In the genomic region with DNA sequence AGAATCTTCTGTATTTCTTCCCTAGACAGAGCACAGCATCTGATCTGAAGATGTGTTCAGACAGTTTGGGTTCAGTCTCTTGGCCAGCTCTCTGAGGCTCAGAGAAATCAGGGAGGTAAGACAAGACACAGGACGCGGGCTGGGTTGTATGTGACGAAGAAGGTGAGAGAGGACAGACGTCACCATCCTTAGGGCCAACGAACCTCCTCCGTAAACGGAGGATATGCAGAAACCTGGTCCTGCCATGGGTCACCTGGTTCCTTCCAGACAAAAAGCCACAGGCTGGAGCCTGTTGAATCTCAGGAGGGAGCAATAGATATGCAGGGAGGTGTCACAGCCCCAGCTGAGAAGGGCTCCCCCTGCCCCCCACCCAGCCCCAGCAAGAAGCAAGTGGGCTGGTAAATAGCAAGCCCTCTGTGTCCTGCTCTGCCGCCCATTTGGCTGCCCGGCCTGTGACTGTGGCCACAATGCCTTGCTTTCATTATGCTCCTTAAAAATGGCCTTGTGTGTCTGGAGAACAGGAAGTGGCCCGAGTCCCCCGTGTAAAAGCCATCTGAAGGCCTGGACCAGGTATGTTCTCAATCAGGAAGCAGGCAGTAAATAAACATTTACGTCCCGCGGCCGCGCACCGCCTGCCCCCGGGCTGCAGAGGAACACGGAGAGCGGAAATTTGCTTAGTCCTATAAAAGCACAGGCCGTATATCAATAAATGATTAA, we compare ENCODE assay signal across 22 mouse cellular contexts. TPM values are rescaled to one million over a fixed set of nuclear protein-coding genes. Genes with fewer than 3 reads are reported as not detected.
DNase-seq lines count a peak whose midpoint lies in the region; ATAC-seq and TF ChIP-seq lines count a peak whose summit lies in the region.
"Had no signal": no experiment of that assay in that cellular context is flagged by ENCODE, and none has a peak within 500 bp of the region (broad histone marks: within the 10 kb centered on the region; RNA-seq: fewer than 3 reads in every experiment).

No protein-coding gene starts in this region.

- H3K9me3 ChIP-seq in forebrain, embryonic 10.5 days: no peaks in the 10 kb centered on the region
- H3K9me3 ChIP-seq in forebrain, embryonic 13.5 days (replicated peaks): no peaks in the 10 kb centered on the region
- no peaks in the 10 kb centered on the region for H3K9me3 ChIP-seq in intestine, embryonic 16.5 days (ENCODE audit: control insufficient read depth, low read length)
- H3K9me3 ChIP-seq in stomach, embryonic 16.5 days (replicated peaks; ENCODE audit: control insufficient read depth, low read length): no peaks in the 10 kb centered on the region
- H3K9me3 ChIP-seq in hindbrain, embryonic 12.5 days (replicated peaks): no peaks in the 10 kb centered on the region

- WGBS in forebrain, embryonic 10.5 days: 73% methylated on average over 21 of the region's 21 CpGs
- 86% methylated on average over 21 of the region's 21 CpGs for WGBS in forebrain, embryonic 13.5 days
- WGBS in intestine, embryonic 16.5 days: 36% methylated on average over 21 of the region's 21 CpGs
- WGBS in stomach, embryonic 16.5 days: 48% methylated on average over 21 of the region's 21 CpGs
- 74% methylated on average over 21 of the region's 21 CpGs for WGBS in hindbrain, embryonic 12.5 days
- 59% methylated on average over 21 of the region's 21 CpGs for WGBS in kidney, adult 2 months

- no peak overlapping the region for H3K4me3 ChIP-seq in forebrain, embryonic 10.5 days
- no peak overlapping the region for H3K4me3 ChIP-seq in forebrain, embryonic 13.5 days
- H3K4me3 ChIP-seq in intestine, embryonic 16.5 days (ENCODE audit: low read length): peak overlapping the region; percentile 2; the same call in 1 of the 2 replicates
- no peak overlapping the region for H3K4me3 ChIP-seq in stomach, embryonic 16.5 days (replicated peaks; ENCODE audit: low read length)
- no peak overlapping the region for H3K4me3 ChIP-seq in hindbrain, embryonic 12.5 days
- H3K4me3 ChIP-seq in kidney, adult 2 months (ENCODE audit: insufficient read depth, low read depth, low read length): no peak overlapping the region

- 0 out of 2 replicates have a peak, but pooled peaks cover 19% of the 10 kb centered on the region for H3K27me3 ChIP-seq in forebrain, embryonic 10.5 days (ENCODE audit: poor library complexity, severe bottlenecking)
- H3K27me3 ChIP-seq in forebrain, embryonic 13.5 days: no peaks in the 10 kb centered on the region
- H3K27me3 ChIP-seq in intestine, embryonic 16.5 days (replicated peaks; ENCODE audit: control insufficient read depth, insufficient read depth, low read length): no peaks in the 10 kb centered on the region
- H3K27me3 ChIP-seq in stomach, embryonic 16.5 days (ENCODE audit: control insufficient read depth, insufficient read depth, low read length): no peaks in the 10 kb centered on the region
- H3K27me3 ChIP-seq in hindbrain, embryonic 12.5 days: no peaks in the 10 kb centered on the region; the same call in 1 of the 2 replicates
- no peaks in the 10 kb centered on the region for H3K27me3 ChIP-seq in kidney, adult 2 months (replicated peaks; ENCODE audit: control insufficient read depth, insufficient read depth, low read length)

- TF ChIP-seq CTCF in kidney, adult 2 months (conservative IDR thresholded peaks at IDR 0.05; ENCODE audit: insufficient read depth, insufficient read length, low read depth, low read length): no peak

- no peaks in the 10 kb centered on the region for H3K36me3 ChIP-seq in forebrain, embryonic 10.5 days (replicated peaks)
- no peaks in the 10 kb centered on the region for H3K36me3 ChIP-seq in forebrain, embryonic 13.5 days (ENCODE audit: poor library complexity, severe bottlenecking)
- no peaks in the 10 kb centered on the region for H3K36me3 ChIP-seq in intestine, embryonic 16.5 days (ENCODE audit: control insufficient read depth, insufficient read depth, low read length)
- H3K36me3 ChIP-seq in stomach, embryonic 16.5 days (ENCODE audit: control insufficient read depth, insufficient read depth, low read length): no peaks in the 10 kb centered on the region
- H3K36me3 ChIP-seq in hindbrain, embryonic 12.5 days: no peaks in the 10 kb centered on the region
- no peaks in the 10 kb centered on the region for H3K36me3 ChIP-seq in kidney, adult 2 months (ENCODE audit: control insufficient read depth, insufficient read depth, low read length)

- H3K4me2 ChIP-seq in forebrain, embryonic 13.5 days: no peak overlapping the region
- H3K4me2 ChIP-seq in intestine, embryonic 16.5 days (ENCODE audit: low read depth, low read length): peak overlapping the region; percentile 25
- peak overlapping the region; percentile 27; the same call in 1 of the 2 replicates for H3K4me2 ChIP-seq in stomach, embryonic 16.5 days (ENCODE audit: low read depth, low read length)
- H3K4me2 ChIP-seq in hindbrain, embryonic 12.5 days (replicated peaks): no peak overlapping the region

- H3K9ac ChIP-seq in forebrain, embryonic 13.5 days: no peak overlapping the region
- H3K9ac ChIP-seq in intestine, embryonic 16.5 days (ENCODE audit: low read depth, low read length): no peak overlapping the region
- no peak overlapping the region for H3K9ac ChIP-seq in stomach, embryonic 16.5 days (ENCODE audit: low read length)
- H3K9ac ChIP-seq in hindbrain, embryonic 12.5 days: no peak overlapping the region
- H3K9ac ChIP-seq: liver, embryonic 14.5 days had no signal

- no peak for DNase-seq in forebrain, embryonic 10.5 days (ENCODE audit: extremely low spot score, low spot score)
- DNase-seq in testis, postnatal 10 days (ENCODE audit: low spot score): peak; percentile 22
- DNase-seq in testis, postnatal 14 days (ENCODE audit: low spot score): no peak
- no peak for DNase-seq in kidney, adult 2 months
- DNase-seq: adrenal gland, adult 8-10 months; cerebellum, adult 11-12 months; cerebellum, postnatal 25 days; heart, adult 18-20 months; kidney, adult 11 months had no signal

- TF ChIP-seq POLR2A in kidney, adult 2 months (IDR thresholded peaks at IDR 0.05; ENCODE audit: low read depth, low read length): no peak

- ATAC-seq in forebrain, embryonic 13.5 days: no peak
- no peak for ATAC-seq in intestine, embryonic 16.5 days
- ATAC-seq in stomach, embryonic 16.5 days (ENCODE audit: insufficient read depth, low FRiP score): peak; percentile 45; the same call in 1 of the 2 replicates
- no peak for ATAC-seq in hindbrain, embryonic 12.5 days (ENCODE audit: low FRiP score)
- ATAC-seq: forebrain, embryonic 14.5 days; lung, postnatal 0 days; midbrain, embryonic 16.5 days had no signal

- peak overlapping the region; percentile 51; the same call in 1 of the 2 replicates for H3K27ac ChIP-seq in forebrain, embryonic 10.5 days
- H3K27ac ChIP-seq in forebrain, embryonic 13.5 days: no peak overlapping the region
- no peak overlapping the region for H3K27ac ChIP-seq in intestine, embryonic 16.5 days (ENCODE audit: low read length)
- H3K27ac ChIP-seq in stomach, embryonic 16.5 days (ENCODE audit: low read length): no peak overlapping the region
- H3K27ac ChIP-seq in hindbrain, embryonic 12.5 days: no peak overlapping the region
- no peak overlapping the region for H3K27ac ChIP-seq in kidney, adult 2 months (ENCODE audit: insufficient read depth, low read depth, low read length)
- H3K27ac ChIP-seq: liver, embryonic 14.5 days had no signal

- peaks cover 24% of the 10 kb centered on the region for H3K4me1 ChIP-seq in forebrain, embryonic 10.5 days
- no peaks in the 10 kb centered on the region; the same call in 1 of the 2 replicates for H3K4me1 ChIP-seq in forebrain, embryonic 13.5 days
- H3K4me1 ChIP-seq in intestine, embryonic 16.5 days (ENCODE audit: control insufficient read depth, insufficient read depth, low read length): peaks cover 4% of the 10 kb centered on the region; the same call in 1 of the 2 replicates
- peaks cover 3% of the 10 kb centered on the region; the same call in 1 of the 2 replicates for H3K4me1 ChIP-seq in stomach, embryonic 16.5 days (ENCODE audit: control insufficient read depth, insufficient read depth, low read length)
- H3K4me1 ChIP-seq in hindbrain, embryonic 12.5 days: peaks cover 4% of the 10 kb centered on the region; the same call in 1 of the 2 replicates
- 0 out of 2 replicates have a peak, but pooled peaks cover 7% of the 10 kb centered on the region for H3K4me1 ChIP-seq in kidney, adult 2 months (ENCODE audit: control insufficient read depth, insufficient read depth, low read length)

RNA-seq across cellular contexts. Expression of gene Actrt2, which starts 41.9 kb away (rescaled TPM):
- polyA plus RNA-seq in forebrain, embryonic 10.5 days (2016; fragmentation: Nextera tagmentation; extraction: Ambion mirVana): not detected in 2 replicates
- not detected in 2 replicates for polyA plus RNA-seq in forebrain, embryonic 13.5 days (2015; fragmentation: Nextera tagmentation; extraction: Ambion mirVana)
- polyA plus RNA-seq in intestine, embryonic 16.5 days (2015; fragmentation: Nextera tagmentation; extraction: Ambion mirVana): not detected in 2 replicates
- not detected in 2 replicates for polyA plus RNA-seq in stomach, embryonic 16.5 days (2015; fragmentation: Nextera tagmentation; extraction: Ambion mirVana)
- polyA plus RNA-seq in hindbrain, embryonic 12.5 days (2016; fragmentation: Nextera tagmentation; extraction: Ambion mirVana): not detected in 2 replicates
- polyA plus RNA-seq in kidney, adult 2 months (2012; rRNA removed): 0.05 and 0.06 TPM in 2 replicates
- polyA plus RNA-seq: forebrain, embryonic 14.5 days; heart, embryonic 16.5 days; hindbrain, embryonic 11.5 days; large intestine, adult 2 months; liver, embryonic 14.5 days; lung, postnatal 0 days; midbrain, embryonic 16.5 days; spleen, adult 2 months; urinary bladder, adult 2 months had no signal

Comparison
In these comparisons a context has a peak if more than half of its experiments do, and no peak if none do; other contexts are left out.
1. H3K4me2 ChIP-seq: peak in intestine, embryonic 16.5 days (single experiment) and stomach, embryonic 16.5 days (single experiment); none in forebrain, embryonic 13.5 days (single experiment) and hindbrain, embryonic 12.5 days (single experiment).